Mouse (Mus musculus) fibroblast of lung, adult 2 months (primary cell): Measurements from ENCODE around the gene Gm26920.

Experiments
- DNase-seq: peaks from one replicate; pipeline ENCODE4 v3.0.0-alpha.2; 2011; ENCODE audit warnings: low read depth

The Gm26920 gene

DNA sequence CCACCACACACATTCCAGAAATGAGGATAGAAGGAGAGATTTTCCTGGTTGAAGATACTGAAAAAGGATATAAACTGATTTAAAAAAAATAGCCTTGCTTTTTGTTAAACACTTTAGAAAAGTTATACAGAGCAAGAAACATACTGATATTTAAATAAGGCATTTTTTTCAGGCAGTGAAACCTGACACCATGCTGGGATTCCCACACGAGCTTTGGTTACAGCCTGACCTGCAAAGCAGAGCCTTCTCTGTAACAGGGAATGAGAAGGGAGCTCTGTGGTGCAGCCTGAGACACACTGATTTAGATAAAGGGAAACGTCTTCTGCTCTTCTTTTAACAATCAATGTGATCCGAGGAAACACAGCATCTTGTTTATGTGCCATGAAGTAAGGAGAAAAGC is 36.6 kb downstream of the Gm26920 start:
- no peak for DNase-seq

- DNase-seq: peak; percentile 74
Measured at GRCm38 (mm10) chr7:30050882-30051548, 39.2 kb downstream of the Gm26920 start, which contains the start of gene Zfp14. Gene Zfp14, minus strand, starts transcription at chr7:30051380.

DNA sequence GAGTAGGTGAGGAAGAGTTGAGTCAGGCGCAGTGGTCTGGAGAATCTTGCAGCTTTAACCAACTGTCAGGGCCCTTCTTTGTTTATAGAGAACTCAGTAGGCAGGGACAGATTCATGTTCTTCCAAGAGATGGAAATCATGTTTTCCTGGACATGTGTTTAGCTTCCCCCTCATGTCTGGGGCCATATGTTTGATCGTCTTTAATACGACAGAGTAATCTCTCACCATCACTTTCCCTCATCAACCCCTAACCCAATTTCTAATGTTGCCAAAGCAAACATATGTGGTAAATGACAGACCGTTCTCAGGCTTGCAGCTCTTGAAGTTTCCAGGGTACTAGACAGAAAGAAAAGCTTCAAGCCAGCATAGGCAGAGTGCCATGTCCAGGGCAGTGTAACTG is 42.1 kb downstream of the Gm26920 start:
- no peak for DNase-seq

- no peak for DNase-seq
Measured at GRCm38 (mm10) chr7:30044354-30044753, 45.9 kb downstream of the Gm26920 start.

DNA sequence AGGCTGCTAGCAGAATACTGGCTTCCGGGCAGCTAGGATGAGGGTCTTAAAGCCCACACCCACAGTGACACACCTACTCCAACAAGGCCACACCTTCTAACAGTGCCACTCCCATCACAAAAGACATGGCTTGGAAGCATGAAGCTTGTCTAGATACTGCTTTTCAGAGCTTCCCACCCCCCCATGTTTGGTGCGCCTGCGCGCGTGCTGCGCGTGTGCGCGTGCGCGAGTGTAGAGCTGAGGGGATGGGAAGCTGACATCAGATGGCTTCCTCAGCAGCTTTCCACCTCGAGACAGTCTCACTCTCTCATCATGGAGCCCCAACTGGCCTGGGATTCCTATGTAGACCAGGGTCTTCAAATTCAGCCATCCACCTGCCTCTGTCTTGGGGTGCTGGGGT is 55.9 kb downstream of the Gm26920 start:
- no peak for DNase-seq

DNA sequence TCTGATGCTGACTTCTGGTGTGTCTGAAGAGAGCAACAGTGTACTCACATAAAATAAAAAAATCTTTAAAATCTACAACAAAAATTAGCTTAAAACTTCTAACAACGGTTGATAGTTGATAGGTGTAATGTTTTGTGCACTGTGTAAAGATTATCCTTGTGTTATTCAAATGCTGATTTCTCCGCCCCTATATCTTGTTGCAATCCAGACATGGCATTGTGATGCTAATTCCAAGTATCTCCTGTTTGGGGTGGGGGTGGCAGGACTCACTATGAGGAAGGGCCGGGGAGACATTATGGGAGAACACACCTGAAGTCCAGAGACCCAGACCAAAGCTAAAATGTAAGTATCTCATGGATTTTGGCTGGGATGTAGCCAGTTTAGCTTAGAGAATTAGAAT is 58.8 kb downstream of the Gm26920 start:
- no peak for DNase-seq

- DNase-seq: no peak
Measured at GRCm38 (mm10) chr7:30030677-30031076, 59.5 kb downstream of the Gm26920 start.

DNA sequence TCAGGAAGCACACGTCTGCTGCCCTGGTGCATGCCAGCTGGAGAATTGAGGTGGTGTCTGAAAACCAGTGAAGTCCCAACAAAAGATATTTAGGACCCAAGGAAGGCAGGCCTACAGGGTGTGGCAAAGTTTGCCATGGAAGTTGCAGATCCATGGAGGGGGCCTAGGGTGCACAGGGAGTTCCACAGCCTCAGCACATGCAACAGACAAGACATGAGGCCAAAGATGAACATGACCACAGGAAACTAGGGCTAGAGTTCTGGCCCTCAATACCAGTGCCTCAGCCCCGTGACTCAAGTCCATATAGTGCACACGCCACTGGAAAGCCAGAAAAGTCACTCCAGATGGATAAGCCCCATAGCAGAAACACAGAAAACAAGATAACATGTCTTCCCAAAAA is 61.6 kb downstream of the Gm26920 start:
- no peak for DNase-seq

- DNase-seq: no peak
Measured at GRCm38 (mm10) chr7:30027331-30027730, 62.9 kb downstream of the Gm26920 start.

DNA sequence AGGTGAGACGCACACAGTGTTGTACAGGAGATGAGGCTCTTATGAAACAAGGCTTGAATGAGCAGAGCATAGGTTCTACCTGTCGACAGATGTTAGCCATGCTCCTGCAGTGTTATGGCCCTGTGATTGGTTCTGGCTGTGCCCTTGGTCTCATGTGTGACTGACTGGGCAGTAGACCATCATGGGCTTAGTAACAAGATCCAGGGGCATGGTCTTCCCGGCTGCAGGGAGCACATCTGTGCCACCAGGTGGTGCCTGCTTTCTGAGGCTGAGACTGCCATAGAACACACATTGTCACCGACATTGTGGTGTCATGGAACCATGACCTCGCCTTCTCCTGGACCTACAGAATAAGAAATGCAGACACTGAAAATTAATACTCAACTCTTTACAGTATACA is 64.9 kb downstream of the Gm26920 start:
- no peak for DNase-seq

GRCm38 (mm10) chr7:30023800-30024199 is 66.4 kb downstream of the Gm26920 start:
- no peak for DNase-seq

DNA sequence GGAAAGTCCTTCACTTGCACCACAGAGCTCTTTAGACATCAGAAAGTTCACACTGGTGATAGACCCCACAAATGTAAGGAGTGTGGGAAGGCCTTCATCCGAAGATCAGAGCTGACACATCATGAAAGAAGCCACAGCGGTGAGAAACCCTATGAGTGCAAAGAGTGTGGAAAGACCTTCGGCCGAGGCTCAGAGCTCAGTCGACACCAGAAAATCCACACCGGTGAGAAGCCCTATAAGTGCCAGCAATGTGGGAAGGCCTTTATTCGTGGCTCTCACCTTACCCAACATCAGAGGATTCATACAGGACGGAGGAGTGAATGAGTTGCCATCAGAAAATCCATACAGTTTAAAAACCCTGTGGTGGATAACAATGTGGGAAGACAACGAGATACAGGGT is 66.9 kb downstream of the Gm26920 start:
- DNase-seq: no peak

DNA sequence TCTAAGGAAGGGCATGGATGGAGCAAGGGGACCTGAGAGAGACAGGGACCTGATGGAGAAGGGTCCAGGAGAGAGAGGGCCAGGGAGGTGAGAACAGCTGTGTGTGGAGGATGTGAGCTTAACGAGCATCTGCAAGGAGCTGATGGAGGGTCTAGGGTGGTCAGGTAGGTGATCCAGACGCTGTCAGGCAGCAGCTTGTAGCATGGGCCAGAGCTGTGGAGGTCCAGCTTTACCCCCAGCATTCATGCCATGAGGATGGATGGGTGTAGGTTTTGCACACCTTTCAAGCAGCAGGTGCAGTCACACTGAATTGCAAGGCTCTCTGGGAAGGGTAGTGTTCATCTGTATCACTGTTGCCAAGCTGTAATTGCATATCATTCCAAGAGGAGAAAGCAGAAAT is 70.7 kb downstream of the Gm26920 start:
- no peak for DNase-seq

- no peak for DNase-seq
Measured at GRCm38 (mm10) chr7:30017226-30017625, 73.0 kb downstream of the Gm26920 start.

GRCm38 (mm10) chr7:30012956-30013363 is 77.2 kb downstream of the Gm26920 start:
- DNase-seq: peak; percentile 58

DNA sequence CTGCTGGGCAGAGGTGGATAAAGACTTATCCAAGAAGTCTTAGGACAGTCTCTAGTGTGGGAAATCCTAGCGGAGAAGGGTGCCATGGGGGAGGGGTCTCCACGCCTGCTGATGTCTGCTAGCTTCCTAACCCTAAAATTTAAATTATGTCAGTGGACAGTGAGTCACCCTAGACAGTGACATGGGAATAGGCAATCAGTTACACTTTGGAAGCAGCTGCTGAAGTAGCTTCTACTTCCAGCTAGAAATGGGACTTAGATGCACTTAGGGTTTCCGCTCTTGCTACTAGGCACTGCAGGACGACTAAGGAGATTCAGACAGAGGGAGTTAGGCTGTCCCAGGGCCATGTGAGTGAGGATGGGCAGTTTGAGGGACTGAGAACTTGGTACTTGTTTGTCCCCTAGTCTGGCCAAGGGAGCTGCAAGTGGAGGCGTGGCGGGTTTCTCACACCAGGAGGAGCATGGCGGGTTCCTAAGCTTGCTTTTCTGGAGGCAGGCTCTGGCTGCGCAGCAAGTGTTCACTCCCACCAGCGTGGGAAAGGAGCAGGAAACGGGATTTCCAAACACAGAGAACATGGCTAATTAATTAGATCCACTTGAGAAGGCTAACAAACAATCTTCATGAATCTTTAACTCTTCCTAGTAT is 79.5 kb downstream of the Gm26920 start:
- DNase-seq: no peak

DNA sequence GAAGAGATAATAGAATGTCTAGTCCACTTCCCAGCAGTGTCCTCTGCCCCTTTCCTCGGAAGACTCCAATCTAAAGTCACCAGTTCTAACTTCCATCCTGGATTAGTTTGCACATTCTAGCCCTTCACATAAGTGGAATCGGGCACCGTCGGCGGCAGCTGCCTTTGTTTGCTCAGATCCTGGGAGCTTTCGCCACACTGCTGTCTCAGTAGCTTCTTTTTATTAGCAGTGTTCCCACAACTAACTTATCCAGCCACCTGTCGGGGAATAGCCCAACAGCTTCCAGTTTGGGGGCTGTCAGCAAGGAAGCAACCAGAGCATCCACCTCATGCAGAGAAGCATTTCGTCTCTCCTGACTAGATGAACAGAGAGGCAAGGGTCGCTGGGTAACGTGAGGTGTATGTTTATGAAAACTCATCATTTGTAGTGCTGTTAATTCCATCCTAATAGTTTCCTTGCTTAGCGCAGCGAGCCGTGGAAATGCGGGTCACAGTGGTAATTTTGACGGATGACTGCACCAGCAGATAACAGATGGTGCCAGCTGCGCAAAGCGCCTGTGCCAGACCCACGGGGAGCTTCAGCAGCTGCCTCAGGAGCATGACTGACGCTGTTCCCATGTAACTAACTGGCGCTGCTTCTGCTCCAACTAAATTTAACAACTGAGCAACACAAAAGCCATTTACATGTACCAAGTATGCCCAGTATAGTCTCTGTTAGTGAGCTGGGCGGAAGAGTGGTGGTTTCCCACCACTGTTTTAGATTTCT is 80.7 kb downstream of the Gm26920 start:
- DNase-seq: no peak

DNA sequence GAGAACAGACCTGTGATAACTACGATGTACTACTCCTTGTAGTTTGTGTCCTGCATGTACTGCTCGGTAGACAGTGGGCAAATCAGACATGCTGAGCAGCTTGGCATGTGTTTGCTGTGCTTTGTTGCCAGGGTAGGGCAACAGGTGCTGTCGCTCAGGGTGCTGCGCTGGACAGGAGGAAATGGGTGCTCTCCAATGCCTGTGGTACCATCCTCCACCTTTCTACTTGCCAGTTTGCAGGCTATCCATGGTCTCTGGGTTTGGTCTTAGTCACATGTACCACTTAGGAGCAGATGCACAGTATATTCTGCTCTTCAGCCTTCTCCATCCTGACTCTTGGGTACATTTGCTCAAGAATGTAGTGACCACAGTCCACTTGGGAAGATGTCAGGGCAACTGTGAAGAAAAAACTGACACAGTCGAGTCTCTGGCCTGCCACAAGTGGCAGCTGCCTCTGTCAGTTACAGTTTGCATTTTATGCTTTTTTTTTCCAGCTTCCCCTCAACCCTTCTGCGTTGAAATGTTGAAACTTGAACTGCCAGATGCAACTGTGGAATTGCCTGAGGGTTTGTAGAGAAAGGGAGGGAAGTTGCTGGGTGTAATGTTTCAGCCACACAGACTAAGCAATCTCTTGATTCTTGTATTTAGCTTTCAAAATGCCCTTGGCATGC is 82.1 kb downstream of the Gm26920 start:
- DNase-seq: no peak

DNA sequence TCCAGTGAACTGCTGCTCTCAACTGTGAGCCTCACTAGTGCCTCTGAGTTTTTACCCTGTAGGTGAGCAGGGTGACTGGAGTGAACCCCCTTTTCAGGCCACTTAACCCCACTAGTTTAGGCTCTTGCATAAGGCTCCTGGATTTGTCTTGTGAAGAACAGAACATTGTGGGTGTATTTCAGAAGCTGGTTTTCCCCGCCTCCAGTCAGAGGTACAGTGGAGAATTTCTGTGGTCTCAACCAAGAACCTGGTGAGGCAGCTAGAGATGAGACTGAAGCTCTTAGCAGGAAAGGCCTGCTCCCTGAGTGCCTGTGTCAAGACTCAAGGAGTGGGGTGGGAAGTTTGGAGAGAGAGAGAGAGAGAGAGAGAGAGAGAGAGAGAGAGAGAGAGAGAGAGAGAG is 82.6 kb downstream of the Gm26920 start:
- no peak for DNase-seq
